Mouse (Mus musculus) lung, embryonic 14.5 days (tissue): ENCODE measurements at regions not wholly inside any gene's neighbourhood (a gene's known extent, or its start where the extent isn't known, plus 50 kb on each side); places are given as distances from the start of the nearest gene placed in this dataset.

ENCODE experiments used
- ATAC-seq: fragments of 200-750 bp; cut with Nextera tagmentation; 2 replicates; pipeline ENCODE4 v1.8.0; 2017; ENCODE audit warnings: mild to moderate bottlenecking, moderate TSS enrichment, moderate library complexity; ENCODE audit not compliant: insufficient read depth
- DNase-seq: peaks from one replicate; pipeline ENCODE4 v3.0.0-alpha.2; 2015
- H3K27ac ChIP-seq: fragments of 300-500 bp; sonication (generic); 2 replicates; pipeline ENCODE4 v1.5.1; 2014; ENCODE audit warnings: low read depth, mild to moderate bottlenecking, moderate library complexity
- H3K27me3 ChIP-seq: fragments of 300-500 bp; sonication (generic); 2 replicates; pipeline ENCODE4 v1.6.1; 2014; ENCODE audit warnings: low read length, control low read depth; ENCODE audit not compliant: insufficient read depth
- H3K36me3 ChIP-seq: fragments of 300-500 bp; sonication (generic); 2 replicates; pipeline ENCODE4 v1.6.1; 2014; ENCODE audit warnings: control low read depth; ENCODE audit not compliant: insufficient read depth
- H3K4me1 ChIP-seq: fragments of 300-500 bp; sonication (generic); 2 replicates; pipeline ENCODE4 v1.6.1; 2014; ENCODE audit warnings: antibody characterized with exemption, control low read depth; ENCODE audit not compliant: insufficient read depth
- H3K4me2 ChIP-seq: fragments of 300-500 bp; sonication (generic); 2 replicates; pipeline ENCODE4 v1.6.1; 2014; ENCODE audit warnings: mild to moderate bottlenecking
- H3K4me3 ChIP-seq: fragments of 300-500 bp; sonication (generic); 2 replicates; pipeline ENCODE4 v1.5.1; 2014; ENCODE audit warnings: low read depth, low read length
- H3K9ac ChIP-seq: fragments of 300-500 bp; sonication (generic); 2 replicates; pipeline ENCODE4 v1.6.1; 2014
- H3K9me3 ChIP-seq: fragments of 300-500 bp; sonication (generic); 2 replicates; pipeline ENCODE4 v1.6.1; 2016; ENCODE audit warnings: low read depth, low read length, control low read depth
- CTCF ChIP-seq: IDR thresholded peaks from 2 replicates; pipeline ENCODE4 v1.5.1; 2016; ENCODE audit warnings: antibody characterized with exemption, low read depth
- WGBS: fragments of 180-500 bp; shearing (Covaris S2); extraction: QIAGEN DNeasy Blood & Tissue Kit; methylation state at CpG from one replicate; pipeline ENCODE4 v1.1.7; 2014; 5-methylcytosine and 5-hydroxymethylcytosine counted together

DNA sequence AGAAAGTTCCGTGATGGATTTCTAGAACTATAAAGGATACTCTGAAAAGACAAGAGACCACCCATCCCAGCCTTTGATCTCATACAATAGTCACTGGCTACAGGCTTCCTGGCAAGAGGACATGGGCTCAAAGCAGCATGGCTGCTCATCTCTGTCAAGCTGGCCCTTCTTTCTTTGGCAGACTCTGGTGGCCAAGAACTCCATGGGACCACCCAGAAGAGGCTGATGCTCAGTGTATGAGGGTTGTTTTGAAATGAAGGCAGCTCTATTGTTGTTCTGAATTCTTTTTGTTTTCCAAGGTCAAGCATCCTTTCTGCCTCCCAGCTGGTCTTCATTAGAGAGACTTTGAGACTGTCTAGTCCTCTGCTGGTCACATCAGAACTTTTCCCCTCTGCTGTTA lies 73.3 kb upstream of the Jun start:
- 79% methylated on average over 1 of the region's 1 CpGs for WGBS
- DNase-seq (no peak), ATAC-seq (no peak)
- Histone ChIP-seq H3K27me3 (no peaks in the 10 kb centered on the region), H3K36me3 (no peaks in the 10 kb centered on the region), H3K9ac (no peak overlapping the region), H3K9me3 (no peaks in the 10 kb centered on the region), H3K4me3 (no peak overlapping the region), H3K27ac (no peak overlapping the region), H3K4me1 (no peaks in the 10 kb centered on the region), H3K4me2 (no peak overlapping the region)
- TF ChIP-seq CTCF: no peak

DNA sequence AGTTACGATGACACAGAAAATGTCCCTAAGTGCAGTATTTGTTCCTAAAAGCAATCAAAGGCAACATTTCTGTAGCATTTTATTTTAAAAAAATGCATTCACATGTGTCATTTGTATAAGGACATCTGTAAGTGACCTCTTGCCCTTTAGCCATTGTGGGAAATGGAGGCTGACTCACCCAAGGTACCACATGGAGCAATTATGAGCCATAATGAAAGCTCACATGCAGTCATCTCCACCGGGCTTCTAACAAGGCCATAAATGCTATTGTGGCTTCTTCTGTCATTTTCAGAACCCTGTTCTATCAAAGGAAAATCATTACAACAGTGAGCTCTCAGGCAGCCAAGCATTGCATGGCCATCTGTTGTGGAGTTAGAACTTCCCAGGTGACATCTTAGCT lies 75.9 kb upstream of the Jun start:
- Histone ChIP-seq H3K9ac (no peak overlapping the region), H3K36me3 (no peaks in the 10 kb centered on the region), H3K4me1 (no peaks in the 10 kb centered on the region), H3K4me2 (no peak overlapping the region), H3K27me3 (no peaks in the 10 kb centered on the region), H3K4me3 (no peak overlapping the region), H3K27ac (no peak overlapping the region), H3K9me3 (no peaks in the 10 kb centered on the region)
- DNase-seq (no peak), ATAC-seq (no peak)
- TF ChIP-seq CTCF: no peak
- WGBS: 85% methylated on average over 2 of the region's 2 CpGs

DNA sequence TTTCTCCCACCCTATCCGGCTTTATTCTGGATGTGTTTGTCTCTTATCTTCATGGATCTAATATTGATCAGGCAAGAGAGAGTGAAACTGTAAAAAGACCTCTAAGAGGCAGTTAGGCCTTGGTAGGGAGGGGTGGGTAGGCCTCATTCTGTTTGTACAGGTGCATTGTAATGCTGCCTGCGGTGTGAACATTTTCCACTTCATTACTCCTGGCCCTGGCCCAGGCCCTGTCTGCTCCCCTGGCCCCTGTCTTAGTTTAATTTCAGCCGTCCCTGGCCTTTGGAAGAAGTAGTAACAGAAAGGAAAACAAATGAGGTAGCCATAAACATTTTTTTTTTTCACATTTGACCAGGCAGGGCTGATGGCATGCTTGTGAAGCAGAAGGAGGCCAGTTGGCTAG lies 81.8 kb upstream of the Jun start:
- no peaks in the 10 kb centered on the region for H3K9me3 ChIP-seq
- peak overlapping the region; percentile 26 for H3K27ac ChIP-seq
- no peak overlapping the region for H3K4me2 ChIP-seq

DNA sequence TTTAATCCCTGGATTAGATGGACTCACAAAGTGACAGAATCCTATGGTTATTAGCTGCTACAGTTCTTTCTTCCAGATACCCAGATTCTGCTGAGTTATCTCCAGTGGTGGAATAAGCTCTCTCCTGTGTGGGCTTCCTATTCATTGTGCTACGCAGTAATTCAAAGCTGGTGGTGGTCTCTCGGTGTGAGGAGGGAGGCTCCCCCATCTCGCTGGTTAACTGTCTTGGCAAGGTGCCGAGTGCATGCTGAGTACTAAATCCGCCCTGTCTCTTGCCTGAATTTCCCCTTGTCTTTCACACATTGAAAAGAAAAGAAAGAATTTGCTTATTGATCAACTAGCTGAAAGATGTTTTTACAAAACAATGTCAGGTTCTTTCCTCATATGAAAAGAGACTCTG lies 82.6 kb upstream of the Jun start:
- H3K36me3 ChIP-seq: no peaks in the 10 kb centered on the region
- 41% methylated on average over 5 of the region's 5 CpGs for whole genome bisulfite sequencing
- H3K27me3 ChIP-seq: no peaks in the 10 kb centered on the region
- DNase-seq (no peak), ATAC-seq (no peak)
- no peak overlapping the region for H3K4me2 ChIP-seq
- H3K9ac ChIP-seq: no peak overlapping the region
- no peak for TF ChIP-seq CTCF
- H3K27ac ChIP-seq: peak overlapping the region; percentile 26; the same call in 1 of the 2 replicates
- no peaks in the 10 kb centered on the region for H3K9me3 ChIP-seq
- no peaks in the 10 kb centered on the region; the same call in 1 of the 2 replicates for H3K4me1 ChIP-seq
- no peak overlapping the region for H3K4me3 ChIP-seq

More for the DNA sequence above, 81.8 kb upstream of the Jun start:
- ATAC-seq (peak; percentile 50; the same call in 1 of the 2 replicates), DNase-seq (no peak)
- Histone ChIP-seq H3K9ac (no peak overlapping the region), H3K4me3 (no peak overlapping the region), H3K4me1 (no peaks in the 10 kb centered on the region; the same call in 1 of the 2 replicates), H3K27me3 (no peaks in the 10 kb centered on the region), H3K36me3 (no peaks in the 10 kb centered on the region)
- TF ChIP-seq CTCF: no peak
- 26% methylated on average over 3 of the region's 3 CpGs for WGBS

DNA sequence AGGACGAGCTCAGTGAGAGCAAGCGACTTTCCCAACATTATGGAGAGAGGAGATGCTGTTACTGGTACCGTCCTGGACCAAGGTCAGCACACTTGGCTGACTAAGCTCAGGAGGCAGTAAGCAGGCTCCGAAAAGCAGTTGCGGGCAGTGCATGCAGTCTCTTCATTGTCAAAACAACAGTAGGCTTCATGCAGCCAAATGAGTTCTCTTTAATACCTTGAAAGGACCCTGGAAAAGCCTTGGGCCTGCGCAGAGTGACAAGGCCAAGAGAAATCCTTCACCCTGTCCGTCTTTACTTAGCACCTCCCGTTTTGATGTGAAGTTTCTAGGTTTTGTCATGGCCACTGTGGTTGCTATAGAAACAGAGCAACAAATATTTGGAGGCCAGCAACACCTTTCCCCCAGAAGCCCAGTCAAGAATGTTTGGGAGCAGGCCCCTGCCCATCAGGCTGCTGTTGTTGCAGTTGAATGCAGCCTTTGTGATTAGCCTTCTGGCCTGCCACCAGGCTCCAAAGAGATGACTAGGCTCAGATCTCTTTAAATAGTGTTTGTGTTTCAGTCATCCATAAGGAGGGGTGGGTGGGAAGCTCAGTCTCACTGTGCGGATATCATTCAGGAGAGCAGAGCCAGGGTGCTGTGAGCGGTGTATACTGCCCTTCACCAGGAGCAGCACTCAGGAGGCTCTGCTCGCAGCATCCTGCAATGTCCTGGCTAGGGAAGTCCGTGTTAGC lies 85.6 kb upstream of the Jun start:
- ATAC-seq: peak; percentile 60

DNA sequence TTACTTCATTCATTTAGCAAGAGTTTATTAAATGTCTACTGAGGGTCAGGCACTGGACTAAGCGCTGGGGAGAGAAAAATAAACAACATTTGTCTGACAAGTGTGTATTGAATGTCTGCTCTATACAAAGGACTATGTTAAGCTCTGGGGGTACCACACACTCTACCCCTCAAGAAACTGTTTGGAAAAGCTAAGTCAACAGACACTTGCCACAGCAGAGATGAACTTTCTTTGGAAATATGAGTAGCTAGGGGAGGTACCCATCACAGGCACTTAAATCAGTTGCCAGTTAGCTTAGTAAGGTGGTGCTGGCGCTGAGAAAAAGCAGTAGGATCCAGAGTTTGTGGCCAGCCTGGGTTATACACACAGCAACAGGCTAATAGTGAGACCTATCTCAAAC lies 86.7 kb upstream of the Jun start:
- peak; percentile 74 for ATAC-seq
- no peaks in the 10 kb centered on the region for H3K9me3 ChIP-seq
- no peaks in the 10 kb centered on the region for H3K36me3 ChIP-seq
- H3K4me2 ChIP-seq: no peak overlapping the region
- peak; percentile 21 for DNase-seq
- H3K4me3 ChIP-seq: no peak overlapping the region
- 19% methylated on average over 2 of the region's 2 CpGs for WGBS
- H3K9ac ChIP-seq: no peak overlapping the region
- no peaks in the 10 kb centered on the region for H3K27me3 ChIP-seq
- no peak overlapping the region for H3K27ac ChIP-seq
- peaks cover 3% of the 10 kb centered on the region; the same call in 1 of the 2 replicates for H3K4me1 ChIP-seq
- no peak for TF ChIP-seq CTCF

More for the DNA sequence above, 85.6 kb upstream of the Jun start:
- Histone ChIP-seq H3K9ac (no peak overlapping the region), H3K36me3 (no peaks in the 10 kb centered on the region), H3K4me2 (no peak overlapping the region), H3K4me3 (no peak overlapping the region), H3K27ac (peak overlapping the region; percentile 75), H3K4me1 (no peaks in the 10 kb centered on the region; the same call in 1 of the 2 replicates), H3K27me3 (no peaks in the 10 kb centered on the region), H3K9me3 (no peaks in the 10 kb centered on the region)
- no peak for DNase-seq
- WGBS: 61% methylated on average over 12 of the region's 12 CpGs
- TF ChIP-seq CTCF: no peak

DNA sequence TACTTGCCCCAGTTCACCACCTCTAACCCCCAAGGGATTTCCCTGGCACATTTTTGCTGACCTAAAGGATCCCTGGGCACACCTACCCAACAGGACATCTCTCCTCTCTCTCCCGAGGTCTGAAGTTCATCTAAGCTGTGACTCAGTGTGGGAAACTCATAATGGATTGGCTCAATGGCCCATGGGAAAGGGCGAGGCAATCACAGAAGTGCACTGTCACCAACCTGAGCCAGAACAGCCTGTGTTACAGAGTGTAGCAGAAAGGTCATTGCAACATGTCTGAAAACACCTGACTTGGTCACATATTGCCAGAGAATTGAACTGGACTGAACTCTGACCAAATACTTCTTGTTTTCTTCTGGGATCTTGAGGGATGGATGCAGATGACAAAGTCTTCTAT lies 89.2 kb upstream of the Jun start:
- no peak overlapping the region for H3K4me3 ChIP-seq
- 76% methylated on average over 2 of the region's 2 CpGs for WGBS
- no peak overlapping the region for H3K27ac ChIP-seq
- no peak overlapping the region for H3K4me2 ChIP-seq
- ATAC-seq (no peak), DNase-seq (no peak)
- 0 out of 2 replicates have a peak, but pooled peaks cover 6% of the 10 kb centered on the region for H3K4me1 ChIP-seq
- no peak overlapping the region for H3K9ac ChIP-seq
- H3K36me3 ChIP-seq: no peaks in the 10 kb centered on the region
- no peak for TF ChIP-seq CTCF
- H3K9me3 ChIP-seq: no peaks in the 10 kb centered on the region
- no peaks in the 10 kb centered on the region for H3K27me3 ChIP-seq
